Mouse (Mus musculus) thymus, adult 2 months (tissue): Measurements from ENCODE around the gene Ube2l6.

Experiments
- CTCF ChIP-seq: fragments of 200-500 bp; IDR thresholded peaks from 2 replicates; pipeline ENCODE4 v1.5.1; 2012; ENCODE audit warnings: mild to moderate bottlenecking, control low read depth, low read length, moderate library complexity, borderline replicate concordance; ENCODE audit not compliant: control insufficient read depth, poor library complexity, insufficient read depth; ENCODE audit errors: extremely low read depth
- POLR2A ChIP-seq: fragments of 200-500 bp; IDR thresholded peaks from 2 replicates; pipeline ENCODE4 v1.6.1; 2012; ENCODE audit warnings: mild to moderate bottlenecking, low read length, control low read depth, moderate library complexity; ENCODE audit not compliant: control insufficient read depth, poor library complexity, insufficient read depth; ENCODE audit errors: extremely low read depth

- TF ChIP-seq POLR2A (no peak), CTCF (no peak)
Observed at GRCm38 (mm10) chr2:84757026-84757682, 41.5 kb upstream of the Ube2l6 start.
